ENCODE assay signal across 22 mouse cellular contexts in the genomic region with DNA sequence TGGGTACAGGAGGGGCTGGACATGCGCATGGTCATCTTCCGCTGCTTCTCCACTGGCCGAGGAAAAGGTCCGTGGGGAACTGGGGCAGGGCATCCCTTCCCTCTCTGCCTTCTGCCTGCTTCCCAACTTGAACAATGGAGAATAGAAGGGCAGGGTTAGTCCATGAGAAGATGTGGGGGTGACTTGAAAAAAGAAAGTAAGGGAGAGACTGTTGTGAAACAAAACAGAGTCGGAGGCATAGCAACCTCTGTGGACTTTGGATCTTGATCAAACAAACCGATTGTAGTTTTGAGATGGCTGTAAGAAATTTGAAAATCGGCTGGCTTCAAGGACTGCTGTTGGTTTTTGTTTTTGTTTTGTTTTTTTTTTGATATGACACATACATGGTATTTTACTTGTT. TPM values are rescaled to one million over a fixed set of nuclear protein-coding genes. Genes with fewer than 3 reads are reported as not detected.
DNase-seq lines count a peak whose midpoint lies in the region; ATAC-seq and TF ChIP-seq lines count a peak whose summit lies in the region.
"Had no signal": no experiment of that assay in that cellular context is flagged by ENCODE, and none has a peak within 500 bp of the region (broad histone marks: within the 10 kb centered on the region; RNA-seq: fewer than 3 reads in every experiment).

No protein-coding gene starts in this region.

- H3K4me2 ChIP-seq in liver, embryonic 12.5 days = no peak overlapping the region
- H3K4me2 ChIP-seq in intestine, postnatal 0 days (replicated peaks; ENCODE audit: low read depth) = no peak overlapping the region; the same call in 1 of the 2 replicates
- no peak overlapping the region for H3K4me2 ChIP-seq in liver, postnatal 0 days (ENCODE audit: low read depth, low read length)
- H3K4me2 ChIP-seq: embryonic facial prominence, embryonic 12.5 days; forebrain, embryonic 15.5 days; heart, embryonic 11.5 days; heart, embryonic 15.5 days; hindbrain, embryonic 14.5 days had no signal

- no peak overlapping the region for H3K4me3 ChIP-seq in liver, embryonic 12.5 days
- no peak overlapping the region for H3K4me3 ChIP-seq in intestine, postnatal 0 days (ENCODE audit: low read depth, low read length)
- H3K4me3 ChIP-seq in liver, postnatal 0 days (ENCODE audit: low read depth, low read length) = no peak overlapping the region
- H3K4me3 ChIP-seq: embryonic facial prominence, embryonic 12.5 days; forebrain, embryonic 15.5 days; heart, adult 2 months; heart, embryonic 15.5 days; hindbrain, embryonic 10.5 days had no signal

- WGBS in liver, embryonic 12.5 days (ENCODE audit: insufficient replicate concordance) = 82% methylated on average over 7 of the region's 7 CpGs
- 60% methylated on average over 7 of the region's 7 CpGs for WGBS in intestine, postnatal 0 days
- 70% methylated on average over 7 of the region's 7 CpGs for WGBS in liver, postnatal 0 days (ENCODE audit: insufficient replicate concordance)

- no peaks in the 10 kb centered on the region for H3K4me1 ChIP-seq in liver, embryonic 12.5 days
- no peaks in the 10 kb centered on the region; the same call in 1 of the 2 replicates for H3K4me1 ChIP-seq in intestine, postnatal 0 days (replicated peaks; ENCODE audit: control insufficient read depth, insufficient read depth, low read length)
- no peaks in the 10 kb centered on the region for H3K4me1 ChIP-seq in liver, postnatal 0 days (ENCODE audit: insufficient read depth)
- H3K4me1 ChIP-seq: embryonic facial prominence, embryonic 12.5 days; forebrain, embryonic 15.5 days; heart, embryonic 15.5 days; hindbrain, embryonic 10.5 days had no signal

- ATAC-seq in liver, embryonic 12.5 days = no peak
- peak; percentile 67 for ATAC-seq in intestine, postnatal 0 days
- peak; percentile 62 for ATAC-seq in liver, postnatal 0 days
- ATAC-seq: activated CD4-positive, CD25-positive, alpha-beta regulatory T cell, adult 4 months; forebrain, embryonic 15.5 days; Patski had no signal

- H3K36me3 ChIP-seq in liver, embryonic 12.5 days = peaks cover 4% of the 10 kb centered on the region; the same call in 1 of the 2 replicates
- H3K36me3 ChIP-seq in intestine, postnatal 0 days (ENCODE audit: control insufficient read depth, insufficient read depth) = peaks cover 71% of the 10 kb centered on the region
- no peaks in the 10 kb centered on the region for H3K36me3 ChIP-seq in liver, postnatal 0 days (replicated peaks; ENCODE audit: insufficient read depth, low read length)

- 0 out of 2 replicates have a peak overlapping the region, but pooled peaks have one; percentile 9 for H3K9ac ChIP-seq in liver, embryonic 12.5 days
- H3K9ac ChIP-seq in intestine, postnatal 0 days (ENCODE audit: low read depth, low read length) = no peak overlapping the region
- no peak overlapping the region for H3K9ac ChIP-seq in liver, postnatal 0 days (replicated peaks)
- H3K9ac ChIP-seq: embryonic facial prominence, embryonic 12.5 days; forebrain, embryonic 15.5 days; heart, embryonic 15.5 days; hindbrain, embryonic 14.5 days had no signal

- no peaks in the 10 kb centered on the region for H3K9me3 ChIP-seq in liver, embryonic 12.5 days (replicated peaks)
- no peaks in the 10 kb centered on the region for H3K9me3 ChIP-seq in intestine, postnatal 0 days (ENCODE audit: control insufficient read depth)
- H3K9me3 ChIP-seq in liver, postnatal 0 days (ENCODE audit: low read length) = no peaks in the 10 kb centered on the region
- H3K9me3 ChIP-seq: embryonic facial prominence, embryonic 12.5 days; forebrain, embryonic 15.5 days; heart, embryonic 15.5 days; hindbrain, embryonic 10.5 days had no signal

- intact Hi-C loops in left cerebral cortex, postnatal 10 days (cut with DNase I) = no loop called here

- TF ChIP-seq CTCF in intestine, postnatal 0 days (IDR thresholded peaks at IDR 0.05; ENCODE audit: low read depth) = no peak
- no peak for TF ChIP-seq CTCF in liver, postnatal 0 days (IDR thresholded peaks at IDR 0.05; ENCODE audit: low read depth)

- no peak for DNase-seq in liver
- DNase-seq in liver, postnatal 0 days = no peak
- peak; percentile 61 for DNase-seq in yolk sac, embryonic 10.5 days (ENCODE audit: low spot score)
- DNase-seq in embryo, embryonic 10 days (ENCODE audit: low spot score) = no peak
- DNase-seq in left cerebral cortex, postnatal 10 days (ENCODE audit: extremely low spot score in 1 of 2, low spot score in 2 of 2) = no peak
- DNase-seq: adrenal gland, adult 2 months; adrenal gland, postnatal 25 days; cerebellum, adult 18-20 months; cerebellum, adult 9-11 months; heart, adult 2 months; heart, postnatal 14 days had no signal

- no peaks in the 10 kb centered on the region for H3K27me3 ChIP-seq in liver, embryonic 12.5 days (replicated peaks)
- H3K27me3 ChIP-seq in intestine, postnatal 0 days (replicated peaks; ENCODE audit: control insufficient read depth, insufficient read depth, low read length) = no peaks in the 10 kb centered on the region
- no peaks in the 10 kb centered on the region for H3K27me3 ChIP-seq in liver, postnatal 0 days (ENCODE audit: insufficient read depth, low read length)
- H3K27me3 ChIP-seq: CH12.LX; embryonic facial prominence, embryonic 12.5 days; forebrain, embryonic 15.5 days; heart, embryonic 15.5 days; Patski had no signal

- H3K27ac ChIP-seq in liver, embryonic 12.5 days = no peak overlapping the region
- no peak overlapping the region for H3K27ac ChIP-seq in intestine, postnatal 0 days (ENCODE audit: low read depth, low read length)
- no peak overlapping the region for H3K27ac ChIP-seq in liver, postnatal 0 days (ENCODE audit: low read depth)
- H3K27ac ChIP-seq: embryonic facial prominence, embryonic 12.5 days; forebrain, embryonic 15.5 days; heart, adult 2 months; heart, embryonic 15.5 days; hindbrain, embryonic 10.5 days; hindbrain, embryonic 14.5 days had no signal

- TF ChIP-seq EP300 in liver, postnatal 0 days (IDR thresholded peaks at IDR 0.05; ENCODE audit: low read depth) = no peak

RNA-seq across cellular contexts. Expression of a gene that starts 37.2 kb away (rescaled TPM):
- 60.8 and 63.8 TPM in 2 replicates for polyA plus RNA-seq in liver, embryonic 12.5 days (2016; fragmentation: Nextera tagmentation; extraction: Ambion mirVana)
- polyA plus RNA-seq in intestine, postnatal 0 days (2015; fragmentation: Nextera tagmentation; extraction: Ambion mirVana) = 28.5 and 33.0 TPM in 2 replicates
- polyA plus RNA-seq in liver, postnatal 0 days (2015; fragmentation: Nextera tagmentation; extraction: Ambion mirVana) = 24.3 and 27.0 TPM in 2 replicates
- total RNA-seq in left cerebral cortex, postnatal 10 days (2021) = 10 to 100 TPM; 43.6 to 44.1 TPM

RNA-seq across cellular contexts. Expression of a gene that starts 48.3 kb away (rescaled TPM):
- 1.8 and 1.9 TPM in 2 replicates for polyA plus RNA-seq in liver, embryonic 12.5 days (2016; fragmentation: Nextera tagmentation; extraction: Ambion mirVana)
- polyA plus RNA-seq in intestine, postnatal 0 days (2015; fragmentation: Nextera tagmentation; extraction: Ambion mirVana) = 3.1 TPM in 2 replicates
- 0.83 and 1.00 TPM in 2 replicates for polyA plus RNA-seq in liver, postnatal 0 days (2015; fragmentation: Nextera tagmentation; extraction: Ambion mirVana)
- total RNA-seq in left cerebral cortex, postnatal 10 days (2021) = 10 to 100 TPM; 27.3 to 28.6 TPM
